Mouse (Mus musculus) olfactory bulb, adult 2 months (tissue): ENCODE results near the gene Ust.

Source experiments
- CTCF ChIP-seq: fragments of 200-500 bp; IDR thresholded peaks from 2 replicates; pipeline ENCODE4 v1.5.1; 2012; ENCODE audit warnings: low read depth, mild to moderate bottlenecking, low read length, moderate library complexity; ENCODE audit not compliant: insufficient read depth
- POLR2A ChIP-seq: fragments of 200-500 bp; IDR thresholded peaks from 2 replicates; pipeline ENCODE4 v1.6.1; 2012; ENCODE audit warnings: mild to moderate bottlenecking, low read depth, low read length, moderate library complexity; ENCODE audit not compliant: insufficient read depth

GRCm38 (mm10) chr10:8530505-8531051 lies 12.0 kb upstream of the Ust start:
- TF ChIP-seq CTCF (no peak), POLR2A (no peak)
